Mouse (Mus musculus): ENCODE data around the gene Srsf2.
"Not testable (repeated sequence)": the region's sequence is repeated elsewhere in the genome, so short reads cannot be mapped to it uniquely, and the experiment has no call there.

Srsf2 gene

GRCm38 (mm10) chr11:116852891-116853511 lies at the start of gene Srsf2:
Srsf2 (minus strand) TSS chr11:116853094.
- DNase-seq (ENCODE audit: low read depth, low spot score), result peak; percentile 85

GRCm38 (mm10) chr11:116902588-116902987 lies 49.7 kb upstream of the Srsf2 start:
- DNase-seq (ENCODE audit: low read depth, low spot score), result not testable (repeated sequence)

GRCm38 (mm10) chr11:116899247-116899646 lies 46.4 kb upstream of the Srsf2 start:
- DNase-seq (ENCODE audit: low read depth, low spot score), result no peak

DNA sequence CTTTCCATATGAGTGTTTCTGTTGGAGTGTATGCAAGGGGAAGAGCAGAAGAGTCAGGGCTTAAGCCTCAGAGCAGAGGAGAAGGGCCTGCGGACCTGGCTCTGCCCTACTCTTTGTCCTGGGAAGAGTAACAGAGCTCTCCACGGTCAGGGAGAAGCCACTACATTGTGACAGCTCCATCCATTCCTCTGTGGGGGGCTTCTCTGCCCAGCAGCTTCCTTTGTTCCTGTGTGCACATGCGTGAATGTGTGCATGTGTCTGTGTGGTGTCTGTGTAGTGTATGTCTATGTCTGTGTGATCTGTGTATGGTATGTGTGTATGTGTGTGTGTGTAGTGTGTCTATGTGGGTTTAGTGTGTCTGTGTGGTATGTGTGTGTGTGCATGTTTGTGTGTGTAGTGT lies 42.5 kb upstream of the Srsf2 start:
- DNase-seq (ENCODE audit: low read depth, low spot score), result no peak

- no peak for DNase-seq (ENCODE audit: low read depth, low spot score)
These were observed 40.9 kb upstream of the Srsf2 start for GRCm38 (mm10) chr11:116893532-116894442.

DNA sequence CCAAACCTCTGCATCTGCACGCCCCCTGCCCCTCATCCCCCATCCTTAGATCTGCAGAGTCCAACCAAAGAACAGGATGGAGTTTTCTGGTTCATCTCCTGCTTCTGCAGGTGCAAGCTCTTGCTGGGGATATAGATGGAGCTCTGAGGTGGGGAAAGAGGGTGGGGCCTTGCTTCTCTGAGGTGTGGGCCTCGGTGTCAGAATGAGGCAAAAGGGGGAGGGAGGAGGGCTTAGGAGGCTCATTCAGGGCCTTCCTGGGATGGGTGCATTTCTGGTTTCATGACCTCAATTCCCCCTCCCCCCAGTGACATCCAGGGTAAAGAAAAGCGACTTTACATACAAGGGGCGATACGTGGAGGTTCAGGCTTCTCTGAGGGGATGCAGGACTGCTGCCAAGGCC lies 34.2 kb upstream of the Srsf2 start:
- DNase-seq (ENCODE audit: low read depth, low spot score), result no peak

- DNase-seq (ENCODE audit: low read depth, low spot score), result no peak
These were observed 32.6 kb upstream of the Srsf2 start for GRCm38 (mm10) chr11:116885275-116886151.

DNA sequence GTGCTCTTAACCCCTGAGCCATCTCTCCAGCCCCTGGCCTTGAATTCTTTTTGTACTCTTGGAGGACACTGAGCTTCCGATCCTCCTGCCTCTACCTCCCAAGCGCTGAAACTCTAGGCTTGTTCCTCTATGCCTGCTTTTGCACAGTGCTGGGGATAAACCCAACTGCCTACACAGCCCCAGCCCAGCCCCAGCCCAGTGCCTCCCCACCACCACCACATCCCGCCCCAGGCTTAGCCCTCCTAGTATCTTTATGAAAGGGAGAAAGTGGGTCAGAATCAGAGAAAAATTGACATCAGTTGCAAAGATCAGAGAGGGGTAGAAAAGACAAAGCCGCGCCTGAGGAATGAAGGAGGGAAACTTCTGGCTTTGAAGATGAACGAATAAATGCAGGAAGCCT lies 31.2 kb upstream of the Srsf2 start:
- DNase-seq (ENCODE audit: low read depth, low spot score), result no peak

DNA sequence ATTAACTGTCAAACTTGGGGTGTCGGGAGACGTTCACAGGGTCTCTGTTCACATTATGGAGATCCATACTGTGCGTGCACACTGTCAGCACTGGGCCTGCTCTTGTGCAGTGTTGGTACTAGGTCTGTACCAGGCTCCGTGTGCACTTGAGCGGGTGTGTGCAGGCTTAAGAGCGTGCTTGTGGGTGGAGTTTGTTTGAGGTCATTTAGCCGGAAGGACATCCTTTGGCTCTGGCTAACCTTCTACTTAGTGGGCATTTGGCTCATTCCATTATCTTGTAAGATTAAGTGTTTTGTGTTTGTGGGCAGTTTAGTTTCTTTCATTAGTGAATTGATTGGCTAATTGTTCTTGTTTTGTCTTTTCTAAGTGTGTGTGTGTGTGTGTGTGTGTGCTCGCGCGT lies 29.6 kb upstream of the Srsf2 start:
- DNase-seq (ENCODE audit: low read depth, low spot score), result no peak

DNA sequence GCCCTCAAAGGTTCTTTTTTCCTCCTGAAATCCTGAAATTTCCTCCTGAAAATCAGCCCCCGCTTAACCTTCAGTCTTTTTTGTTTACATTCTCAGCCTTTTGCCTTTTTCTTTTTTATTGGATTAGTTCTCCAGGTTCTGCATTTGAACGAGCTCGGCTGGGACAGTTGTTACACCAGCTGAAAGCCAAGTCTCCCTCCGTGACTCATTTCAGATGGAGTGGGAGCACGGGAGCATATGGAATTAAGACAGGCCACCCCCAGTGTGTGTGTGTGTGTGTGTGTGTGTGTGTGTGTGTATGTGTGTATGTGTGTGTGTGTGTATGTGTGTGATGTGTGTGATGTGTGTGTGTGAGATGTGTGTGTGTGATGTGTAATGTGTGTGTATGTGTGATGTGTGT lies 28.5 kb upstream of the Srsf2 start:
- DNase-seq (ENCODE audit: low read depth, low spot score), result no peak

DNA sequence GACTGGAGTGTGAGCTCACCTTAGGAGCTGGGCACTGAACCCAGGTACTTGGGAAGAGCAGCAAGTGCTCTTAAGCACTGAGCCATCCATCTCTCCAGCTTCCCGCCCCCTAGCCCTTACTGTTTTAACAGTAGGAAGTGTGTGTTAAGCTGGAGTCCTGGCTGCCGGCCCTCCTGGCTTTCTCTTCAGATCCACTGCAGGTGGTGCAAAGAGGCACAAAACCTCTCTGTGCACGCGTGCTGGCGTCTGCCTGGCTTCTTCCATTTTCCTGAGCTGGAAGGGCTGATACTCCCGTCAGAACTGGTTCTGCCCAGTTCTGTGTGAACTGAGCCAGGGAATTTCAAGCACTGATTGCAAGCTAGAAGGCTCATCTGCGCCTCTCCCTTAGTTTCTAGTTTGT lies 27.9 kb upstream of the Srsf2 start:
- peak; percentile 51 for DNase-seq (ENCODE audit: low read depth, low spot score)

DNA sequence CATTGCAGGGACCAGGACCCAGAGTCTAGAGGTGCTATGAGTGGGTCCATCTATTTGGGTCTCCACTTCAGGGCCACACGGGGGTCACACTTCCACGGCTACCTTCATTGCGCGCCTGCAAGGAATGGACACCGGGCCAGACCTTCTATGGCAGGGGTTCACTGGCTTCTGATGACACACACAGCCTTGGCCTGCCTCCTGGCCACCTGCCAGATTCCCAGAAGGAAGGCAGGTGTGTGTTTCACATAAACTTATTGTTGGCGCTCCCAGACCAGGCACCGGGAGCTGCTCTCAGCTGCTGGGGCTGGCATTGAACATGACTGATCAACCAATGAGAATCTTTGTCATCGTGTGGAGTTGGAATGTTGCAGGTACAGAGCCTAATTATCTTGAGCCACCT lies 25.6 kb upstream of the Srsf2 start:
- no peak for DNase-seq (ENCODE audit: low read depth, low spot score)

DNA sequence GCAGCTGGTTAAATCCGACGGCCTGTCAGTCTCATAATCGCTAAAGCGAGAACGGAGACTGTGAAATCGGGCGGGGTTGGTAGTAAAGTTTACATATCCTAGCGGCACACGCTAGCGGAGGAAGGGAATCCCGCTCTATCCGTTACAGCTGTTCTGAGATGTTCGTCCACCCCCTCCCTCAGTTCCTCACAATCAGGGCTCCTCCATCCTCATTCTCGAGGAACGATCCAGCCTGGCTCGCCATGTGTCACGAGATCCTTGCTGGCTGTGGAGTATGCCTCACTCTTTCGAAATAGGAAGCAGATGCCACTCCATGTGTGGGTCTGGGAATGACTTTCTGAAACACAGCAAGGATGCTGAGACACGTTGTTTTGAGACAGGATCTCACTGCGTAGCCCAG lies 21.1 kb upstream of the Srsf2 start:
- no peak for DNase-seq (ENCODE audit: low read depth, low spot score)

- no peak for DNase-seq (ENCODE audit: low read depth, low spot score)
These were observed 18.6 kb upstream of the Srsf2 start for GRCm38 (mm10) chr11:116871538-116871937.

DNA sequence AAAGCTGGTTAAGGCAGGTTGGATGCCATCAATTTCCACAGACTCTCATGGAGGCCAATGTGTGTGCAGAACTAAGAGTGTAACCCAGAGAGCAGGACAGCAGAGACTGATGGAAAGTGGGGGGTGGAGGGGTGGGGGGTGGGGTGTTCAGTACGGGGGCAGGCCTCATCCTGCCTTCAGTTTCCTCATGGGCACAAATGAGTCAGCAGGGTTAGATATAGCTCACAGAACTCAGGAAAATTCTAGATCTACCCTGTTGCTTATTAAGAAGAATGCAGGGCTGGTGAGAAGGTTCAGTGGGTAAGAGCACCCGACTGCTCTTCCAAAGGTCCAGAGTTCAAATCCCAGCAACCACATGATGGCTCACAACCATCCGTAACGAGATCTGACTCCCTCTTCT lies 16.7 kb upstream of the Srsf2 start:
- DNase-seq (ENCODE audit: low read depth, low spot score), result no peak

GRCm38 (mm10) chr11:116869223-116869622 lies 16.3 kb upstream of the Srsf2 start:
- no peak for DNase-seq (ENCODE audit: low read depth, low spot score)

GRCm38 (mm10) chr11:116868129-116868528 lies 15.2 kb upstream of the Srsf2 start:
- DNase-seq (ENCODE audit: low read depth, low spot score), result no peak

- DNase-seq (ENCODE audit: low read depth, low spot score), result no peak
These were observed 13.2 kb upstream of the Srsf2 start for GRCm38 (mm10) chr11:116865945-116866585.

DNA sequence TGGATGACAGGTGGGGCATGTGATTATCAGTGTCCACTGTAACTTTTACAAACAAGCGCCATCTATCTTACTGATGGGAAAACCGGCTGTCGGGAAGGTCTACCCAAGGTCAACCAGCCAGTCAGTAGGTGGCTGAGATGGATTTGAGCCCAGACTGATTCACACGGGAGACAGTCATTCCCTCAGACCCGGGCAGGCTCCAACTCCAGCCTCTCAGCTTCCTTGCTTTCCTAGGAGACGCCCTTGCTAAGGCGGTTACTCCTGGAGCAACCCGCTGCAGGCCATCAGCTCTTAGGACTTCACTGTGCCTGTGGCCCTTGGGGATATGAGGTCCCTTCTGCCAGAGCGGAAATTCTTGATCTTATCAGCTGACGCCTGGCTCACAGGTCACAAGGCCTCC lies 11.6 kb upstream of the Srsf2 start:
- DNase-seq (ENCODE audit: low read depth, low spot score), result no peak

DNA sequence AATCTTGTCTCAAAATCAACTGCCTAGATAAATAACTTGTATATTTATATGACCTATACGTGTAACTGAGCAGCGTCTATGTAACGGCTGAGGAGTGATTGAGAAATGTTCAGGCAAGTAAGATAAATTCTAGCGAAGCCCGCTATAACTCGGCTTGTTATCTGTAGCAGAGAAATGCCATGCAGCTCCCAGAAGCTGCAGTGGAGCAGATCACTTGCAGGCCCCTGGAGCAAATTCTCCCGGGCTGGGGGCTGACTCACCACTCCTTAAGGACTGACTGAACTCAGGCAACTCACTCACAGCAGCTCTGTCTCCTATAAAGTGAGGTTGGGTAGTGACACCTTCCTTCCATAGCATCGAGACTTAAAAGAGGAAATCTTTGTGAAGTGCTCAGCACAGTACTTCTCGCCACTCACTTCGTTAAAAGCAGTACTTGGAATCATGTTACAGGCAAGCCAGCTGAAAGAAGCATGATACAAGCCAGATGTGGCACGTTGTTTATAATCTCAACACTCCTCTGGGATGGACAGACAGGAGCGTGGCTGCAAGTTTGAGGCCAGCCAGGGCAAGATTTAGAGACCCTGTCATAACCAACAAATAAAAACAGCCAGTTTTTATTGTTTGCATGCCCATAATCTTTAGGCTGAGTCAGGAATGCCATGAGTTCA lies 4.4 kb upstream of the Srsf2 start:
- no peak for DNase-seq (ENCODE audit: low read depth, low spot score)

DNA sequence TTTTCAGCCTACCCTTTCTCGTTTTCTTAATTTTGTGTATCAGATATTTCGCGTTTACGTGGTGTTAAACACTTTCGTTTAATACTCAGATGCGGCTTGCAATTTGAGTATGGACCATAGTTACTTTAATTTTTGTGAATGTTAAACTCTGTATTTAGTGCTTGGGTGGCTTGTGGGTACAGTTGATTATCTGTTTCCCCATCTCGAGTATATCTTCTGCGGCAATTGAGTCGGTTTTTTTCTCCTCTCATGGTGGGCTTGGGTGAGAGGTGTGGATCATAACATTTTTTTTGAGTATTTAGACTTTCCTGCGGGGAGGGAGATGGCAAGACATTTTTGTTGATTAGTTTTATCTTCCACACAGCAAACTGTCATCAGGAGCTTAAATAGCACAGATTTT lies 1.4 kb upstream of the Srsf2 start:
- no peak for DNase-seq (ENCODE audit: low read depth, low spot score)

Data from telencephalon, adult 2 months (tissue).